Mouse (Mus musculus): Measurements from ENCODE around the gene Gnpnat1.
"Not testable (repeated sequence)": the region's sequence is repeated elsewhere in the genome, so short reads cannot be mapped to it uniquely, and the experiment has no call there.

Gnpnat1 gene

DNA sequence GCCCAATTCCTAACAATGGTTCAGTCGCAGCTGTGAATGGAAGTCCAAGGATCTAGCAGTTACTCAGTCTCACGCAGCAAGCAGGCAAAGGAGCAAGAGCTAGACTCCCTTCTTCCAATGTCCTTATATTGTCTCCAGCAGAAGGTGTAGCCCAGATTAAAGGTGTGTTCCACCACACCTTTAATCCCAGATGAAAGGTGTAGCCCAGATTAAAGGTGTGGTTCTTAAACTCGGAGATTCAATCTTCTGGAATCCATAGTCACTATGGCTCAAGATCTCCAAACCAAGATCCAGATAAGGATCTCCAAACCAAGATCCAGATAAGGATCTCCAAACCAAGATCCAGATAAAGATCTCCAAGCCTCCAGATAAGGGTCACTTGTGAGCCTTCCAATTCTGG is at the start of gene Gnpnat1:
Gene Gnpnat1 (minus strand): TSS at position 101 of the 400 bp plus-strand sequence.
- H3K27me3 ChIP-seq (ENCODE audit: insufficient read depth, low read length); H3K4me3 ChIP-seq (replicated peaks; ENCODE audit: low read length); H3K9me3 ChIP-seq (ENCODE audit: low read length); H3K36me3 ChIP-seq (ENCODE audit: insufficient read depth, low read length); H3K4me1 ChIP-seq (replicated peaks; ENCODE audit: low read depth, low read length): not testable (repeated sequence)

DNA sequence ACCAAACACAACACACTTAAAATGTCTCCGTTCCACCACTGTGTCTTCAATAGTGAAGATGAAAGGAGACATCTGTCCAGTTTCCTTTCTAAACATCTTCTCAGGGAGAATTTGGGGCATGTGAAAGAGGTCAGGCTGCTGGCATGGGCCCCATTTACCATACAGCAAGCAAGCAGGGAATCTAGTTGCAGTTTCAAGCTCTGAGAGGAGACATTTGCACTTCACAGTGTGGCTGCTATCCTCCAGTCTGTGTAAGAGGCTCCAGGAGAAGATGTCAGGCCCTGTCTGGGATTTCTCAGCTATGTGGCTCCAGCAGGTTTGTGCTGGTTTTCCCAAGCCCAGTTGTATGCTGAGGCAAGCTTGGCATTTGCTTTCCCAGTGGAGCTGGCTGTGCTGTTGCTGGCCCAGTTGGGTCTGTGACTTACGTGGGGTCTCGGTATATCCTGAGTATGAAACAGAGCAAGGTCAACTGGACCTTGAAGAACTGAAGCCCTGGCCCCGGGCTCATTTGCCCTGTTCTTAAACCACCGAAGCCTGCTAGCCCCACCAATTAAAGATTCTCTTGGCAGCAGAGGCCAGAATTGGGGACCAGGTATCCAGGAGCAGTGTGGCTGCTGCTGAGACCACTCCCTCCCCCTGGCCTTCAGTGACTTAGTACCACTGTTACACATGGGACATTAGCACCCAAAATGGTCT is 49.0 kb upstream of the Gnpnat1 start:
- no peaks in the 10 kb centered on the region for H3K9me3 ChIP-seq (ENCODE audit: low read length)
- TF ChIP-seq CTCF (conservative IDR thresholded peaks at IDR 0.05; ENCODE audit: low read length), result no peak
- no peak for TF ChIP-seq POU5F1 (IDR thresholded peaks at IDR 0.05; ENCODE audit: borderline replicate concordance, low read length)
- TF ChIP-seq NANOG (IDR thresholded peaks at IDR 0.05; ENCODE audit: borderline replicate concordance, low read length), result no peak

DNA sequence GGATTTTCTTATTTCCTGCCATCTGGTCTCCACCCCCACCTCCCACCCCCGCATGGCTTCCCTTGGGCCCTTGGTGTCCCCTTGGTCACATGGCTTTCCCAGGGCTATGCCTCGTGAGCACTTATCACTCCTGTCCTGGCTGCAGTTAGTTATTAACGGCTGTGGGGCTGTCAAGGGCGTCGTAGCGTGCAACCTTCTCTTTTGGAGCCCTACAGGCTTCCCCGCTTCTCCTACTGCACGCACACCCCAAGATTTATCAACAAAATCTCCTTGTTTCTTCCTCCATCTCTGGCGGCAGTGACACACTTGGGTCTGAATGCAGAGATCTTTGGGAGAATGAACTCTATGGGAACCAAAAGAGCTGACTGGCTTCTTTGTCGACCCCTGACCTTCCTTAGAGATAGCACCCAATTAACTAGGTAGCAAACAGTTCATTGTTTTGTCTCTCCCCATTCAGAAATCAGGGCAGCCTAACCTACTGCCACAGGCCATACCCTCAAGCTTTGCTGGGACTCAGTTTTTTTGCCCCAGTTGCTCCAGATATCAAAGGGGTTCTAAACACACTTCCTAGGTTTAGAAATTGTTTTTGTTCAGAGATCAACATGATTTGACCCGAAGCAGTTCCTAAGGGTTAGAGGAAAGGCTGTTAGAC is 48.3 kb upstream of the Gnpnat1 start:
- no peaks in the 10 kb centered on the region for H3K27me3 ChIP-seq (ENCODE audit: insufficient read depth, low read length)
- TF ChIP-seq CTCF (conservative IDR thresholded peaks at IDR 0.05; ENCODE audit: low read length), result no peak
- no peak for TF ChIP-seq NANOG (IDR thresholded peaks at IDR 0.05; ENCODE audit: borderline replicate concordance, low read length)
- no peak for TF ChIP-seq POU5F1 (IDR thresholded peaks at IDR 0.05; ENCODE audit: borderline replicate concordance, low read length)
- peaks cover 5% of the 10 kb centered on the region for H3K36me3 ChIP-seq (ENCODE audit: insufficient read depth, low read length)

More for the DNA sequence above, 49.0 kb upstream of the Gnpnat1 start:
- Histone ChIP-seq H3K4me3 (replicated peaks; ENCODE audit: low read length) (no peak overlapping the region; the same call in 1 of the 2 replicates), H3K27me3 (ENCODE audit: insufficient read depth, low read length) (no peaks in the 10 kb centered on the region), H3K36me3 (ENCODE audit: insufficient read depth, low read length) (peaks cover 12% of the 10 kb centered on the region), H3K4me1 (replicated peaks; ENCODE audit: low read depth, low read length) (peaks cover 93% of the 10 kb centered on the region)

DNA sequence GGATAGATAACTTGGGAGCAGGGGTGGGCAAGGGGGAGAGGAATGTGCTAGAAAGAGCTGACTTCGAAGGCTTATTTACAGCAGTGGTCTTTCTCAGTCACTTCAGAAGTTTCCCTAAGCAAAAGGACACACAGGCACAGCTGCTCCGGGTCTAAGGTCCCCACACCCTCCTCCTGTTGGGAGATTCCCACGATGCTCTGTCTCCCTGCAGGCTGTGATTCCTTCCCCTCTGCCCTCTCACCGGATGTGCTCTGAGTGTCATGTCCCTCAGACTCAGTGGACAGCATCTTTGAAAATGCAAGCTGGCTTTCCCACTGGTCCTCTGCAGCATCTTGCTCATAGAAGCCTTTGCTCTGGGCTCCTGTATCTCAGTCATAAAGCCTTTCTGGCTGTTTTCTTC is 47.4 kb upstream of the Gnpnat1 start:
- Histone ChIP-seq H3K4me3 (replicated peaks; ENCODE audit: low read length) (no peak overlapping the region), H3K4me1 (replicated peaks; ENCODE audit: low read depth, low read length) (peaks cover 92% of the 10 kb centered on the region), H3K36me3 (ENCODE audit: insufficient read depth, low read length) (no peaks in the 10 kb centered on the region), H3K27me3 (ENCODE audit: insufficient read depth, low read length) (no peaks in the 10 kb centered on the region), H3K9me3 (ENCODE audit: low read length) (no peaks in the 10 kb centered on the region)
- TF ChIP-seq POU5F1 (IDR thresholded peaks at IDR 0.05; ENCODE audit: borderline replicate concordance, low read length) (no peak), CTCF (conservative IDR thresholded peaks at IDR 0.05; ENCODE audit: low read length) (no peak), NANOG (IDR thresholded peaks at IDR 0.05; ENCODE audit: borderline replicate concordance, low read length) (no peak)

More for the DNA sequence above, 48.3 kb upstream of the Gnpnat1 start:
- Histone ChIP-seq H3K9me3 (ENCODE audit: low read length) (no peaks in the 10 kb centered on the region), H3K4me3 (replicated peaks; ENCODE audit: low read length) (no peak overlapping the region), H3K4me1 (replicated peaks; ENCODE audit: low read depth, low read length) (peaks cover 93% of the 10 kb centered on the region)

DNA sequence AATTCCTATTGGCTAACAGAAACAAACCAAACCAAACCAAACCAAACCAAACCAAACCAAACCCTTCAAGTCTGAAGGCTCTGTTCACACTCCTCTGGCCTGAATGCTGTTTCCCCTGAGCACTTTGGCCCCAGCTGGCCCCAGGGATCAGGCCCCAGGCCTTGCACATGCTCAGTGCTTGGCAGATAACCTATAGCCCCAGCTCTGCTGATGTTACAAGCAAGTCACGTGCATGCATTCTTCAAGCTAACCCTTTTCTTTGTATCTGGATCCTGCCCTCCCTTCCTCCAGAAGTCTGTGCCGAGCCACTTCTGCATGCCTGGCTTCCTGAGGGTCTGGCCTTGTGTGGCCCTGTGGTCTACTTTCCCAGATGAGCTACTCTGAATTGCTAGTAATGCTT is 46.4 kb upstream of the Gnpnat1 start:
- TF ChIP-seq NANOG (IDR thresholded peaks at IDR 0.05; ENCODE audit: borderline replicate concordance, low read length) (no peak), POU5F1 (IDR thresholded peaks at IDR 0.05; ENCODE audit: borderline replicate concordance, low read length) (no peak), CTCF (conservative IDR thresholded peaks at IDR 0.05; ENCODE audit: low read length) (no peak)
- Histone ChIP-seq H3K4me1 (replicated peaks; ENCODE audit: low read depth, low read length) (peaks cover 94% of the 10 kb centered on the region), H3K27me3 (ENCODE audit: insufficient read depth, low read length) (no peaks in the 10 kb centered on the region), H3K36me3 (ENCODE audit: insufficient read depth, low read length) (no peaks in the 10 kb centered on the region), H3K9me3 (ENCODE audit: low read length) (no peaks in the 10 kb centered on the region), H3K4me3 (replicated peaks; ENCODE audit: low read length) (no peak overlapping the region)

DNA sequence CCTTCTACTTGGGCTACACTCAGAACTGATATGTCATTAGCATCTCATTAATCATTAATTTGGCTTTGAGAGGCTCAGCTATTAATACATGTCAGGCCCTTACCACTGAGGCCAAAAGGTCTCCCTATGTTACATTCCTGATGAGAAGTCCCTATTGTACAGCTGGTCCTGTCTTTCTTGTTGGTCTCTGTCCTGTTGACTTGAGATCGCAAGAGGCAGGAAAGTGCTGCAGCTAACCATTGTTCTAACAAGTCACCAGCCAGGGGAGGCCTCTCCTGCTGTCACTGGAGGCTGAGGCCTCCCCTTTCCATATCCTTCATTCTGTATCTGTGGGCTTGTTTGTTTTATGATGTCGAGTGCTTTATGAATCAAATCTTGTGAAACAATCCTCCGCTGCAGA is 42.1 kb upstream of the Gnpnat1 start:
- Histone ChIP-seq H3K4me1 (replicated peaks; ENCODE audit: low read depth, low read length) (peaks cover 81% of the 10 kb centered on the region), H3K4me3 (replicated peaks; ENCODE audit: low read length) (peak overlapping the region; percentile 51), H3K36me3 (ENCODE audit: insufficient read depth, low read length) (no peaks in the 10 kb centered on the region), H3K27me3 (ENCODE audit: insufficient read depth, low read length) (no peaks in the 10 kb centered on the region), H3K9me3 (ENCODE audit: low read length) (no peaks in the 10 kb centered on the region)
- TF ChIP-seq POU5F1 (IDR thresholded peaks at IDR 0.05; ENCODE audit: borderline replicate concordance, low read length) (no peak), NANOG (IDR thresholded peaks at IDR 0.05; ENCODE audit: borderline replicate concordance, low read length) (no peak), CTCF (conservative IDR thresholded peaks at IDR 0.05; ENCODE audit: low read length) (no peak)

DNA sequence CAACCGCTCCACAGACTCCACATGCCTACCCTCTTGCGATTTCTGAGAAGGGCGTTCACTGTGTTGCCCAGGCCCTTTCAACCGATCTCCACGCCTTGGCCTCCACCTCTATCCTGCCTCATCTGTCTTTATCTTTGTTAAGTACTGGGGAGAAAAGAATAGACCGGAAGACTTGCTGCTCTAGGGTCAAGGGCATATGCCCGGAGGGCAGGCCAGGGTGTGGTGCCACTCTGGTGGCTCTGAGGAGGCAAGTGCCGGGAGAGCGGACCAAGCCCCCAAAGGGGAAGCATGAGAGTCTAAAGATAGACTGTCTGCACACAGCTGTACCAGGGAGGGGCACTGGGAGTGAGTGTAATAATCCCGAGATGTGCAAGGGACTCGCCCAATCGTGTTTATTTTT is 40.7 kb upstream of the Gnpnat1 start:
- TF ChIP-seq CTCF (conservative IDR thresholded peaks at IDR 0.05; ENCODE audit: low read length), result no peak
- TF ChIP-seq POU5F1 (IDR thresholded peaks at IDR 0.05; ENCODE audit: borderline replicate concordance, low read length), result no peak
- TF ChIP-seq NANOG (IDR thresholded peaks at IDR 0.05; ENCODE audit: borderline replicate concordance, low read length), result peak; percentile 92
- Histone ChIP-seq H3K27me3 (ENCODE audit: insufficient read depth, low read length) (no peaks in the 10 kb centered on the region), H3K4me1 (replicated peaks; ENCODE audit: low read depth, low read length) (peaks cover 79% of the 10 kb centered on the region), H3K36me3 (ENCODE audit: insufficient read depth, low read length) (no peaks in the 10 kb centered on the region), H3K4me3 (replicated peaks; ENCODE audit: low read length) (peak overlapping the region; percentile 50), H3K9me3 (ENCODE audit: low read length) (no peaks in the 10 kb centered on the region)

DNA sequence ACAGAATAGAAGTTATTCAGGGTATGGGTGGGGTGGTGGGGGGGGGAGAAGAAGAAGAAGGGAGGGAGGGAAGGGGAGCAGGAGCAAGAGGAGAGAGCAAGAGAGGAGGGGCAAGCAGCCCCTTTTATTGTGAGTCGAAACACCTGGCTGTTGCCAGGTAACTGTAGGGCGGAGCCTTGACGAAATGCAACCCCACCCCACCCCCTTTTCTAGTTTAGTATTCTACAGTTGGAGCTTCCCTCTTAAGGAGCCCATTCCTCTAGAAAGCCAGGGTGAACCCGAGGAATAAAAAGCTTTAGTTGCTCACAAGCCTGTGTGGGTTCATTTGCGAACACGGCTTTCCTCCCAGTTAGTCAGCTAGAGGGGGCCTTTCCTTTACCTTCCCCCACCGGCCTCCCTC is 40.2 kb upstream of the Gnpnat1 start:
- no peak for TF ChIP-seq POU5F1 (IDR thresholded peaks at IDR 0.05; ENCODE audit: borderline replicate concordance, low read length)
- no peak for TF ChIP-seq CTCF (conservative IDR thresholded peaks at IDR 0.05; ENCODE audit: low read length)
- no peak for TF ChIP-seq NANOG (IDR thresholded peaks at IDR 0.05; ENCODE audit: borderline replicate concordance, low read length)
- Histone ChIP-seq H3K36me3 (ENCODE audit: insufficient read depth, low read length) (no peaks in the 10 kb centered on the region), H3K4me3 (replicated peaks; ENCODE audit: low read length) (peak overlapping the region; percentile 60), H3K27me3 (ENCODE audit: insufficient read depth, low read length) (no peaks in the 10 kb centered on the region), H3K9me3 (ENCODE audit: low read length) (no peaks in the 10 kb centered on the region), H3K4me1 (replicated peaks; ENCODE audit: low read depth, low read length) (peaks cover 79% of the 10 kb centered on the region)
